Mouse (Mus musculus) limb, embryonic 13.5 days (tissue): Measurements from ENCODE around the gene Gm4305. TPM values are rescaled to one million over a fixed set of nuclear protein-coding genes. Genes with fewer than 3 reads are reported as not detected.
"Not testable (repeated sequence)": the region's sequence is repeated elsewhere in the genome, so short reads cannot be mapped to it uniquely, and the experiment has no call there.

Experiments used
- ATAC-seq: fragments of 200-750 bp; cut with Nextera tagmentation; 2 replicates; pipeline ENCODE4 v1.8.0; 2017; ENCODE audit warnings: low read depth, moderate number of reproducible peaks, moderate TSS enrichment; ENCODE audit not compliant: low FRiP score
- H3K27ac ChIP-seq: fragments of 300-500 bp; sonication (generic); 2 replicates; pipeline ENCODE4 v1.5.1; 2015; ENCODE audit warnings: inconsistent platforms, mild to moderate bottlenecking, moderate library complexity
- H3K27me3 ChIP-seq: fragments of 300-500 bp; sonication (generic); 2 replicates; pipeline ENCODE4 v1.6.1; 2015; ENCODE audit warnings: mild to moderate bottlenecking, inconsistent platforms
- H3K36me3 ChIP-seq: fragments of 300-500 bp; sonication (generic); 2 replicates; pipeline ENCODE4 v1.6.1; 2015; ENCODE audit warnings: inconsistent platforms, mild to moderate bottlenecking, moderate library complexity
- H3K4me1 ChIP-seq: fragments of 300-500 bp; sonication (generic); 2 replicates; pipeline ENCODE4 v1.6.1; 2015; ENCODE audit warnings: inconsistent platforms
- H3K4me2 ChIP-seq: fragments of 300-500 bp; sonication (generic); replicated peaks from 2 replicates; pipeline ENCODE4 v1.6.1; 2015; ENCODE audit warnings: inconsistent platforms, mild to moderate bottlenecking, moderate library complexity
- H3K4me3 ChIP-seq: fragments of 300-500 bp; sonication (generic); 2 replicates; pipeline ENCODE4 v1.5.1; 2015; ENCODE audit warnings: moderate library complexity, mild to moderate bottlenecking, inconsistent platforms
- H3K9ac ChIP-seq: fragments of 300-500 bp; sonication (generic); 2 replicates; pipeline ENCODE4 v1.6.1; 2015; ENCODE audit warnings: mild to moderate bottlenecking, inconsistent platforms
- H3K9me3 ChIP-seq: fragments of 300-500 bp; sonication (generic); 2 replicates; pipeline ENCODE4 v1.6.1; 2016; ENCODE audit warnings: inconsistent platforms
- WGBS: fragments of 180-500 bp; shearing (Covaris S2); methylation state at CpG from one replicate; pipeline ENCODE4 v1.1.7; 2015; 5-methylcytosine and 5-hydroxymethylcytosine counted together
- polyA plus RNA-seq: library from polyadenylated mRNA; unstranded; fragments of >200 nt; fragmentation: Nextera tagmentation; extraction: Ambion mirVana; gene quantifications from 2 replicates; pipeline ENCODE4 v1.2.1, GENCODE M21; 2015

Gene Gm4305
- not detected in 2 replicates for polyA plus RNA-seq

DNA sequence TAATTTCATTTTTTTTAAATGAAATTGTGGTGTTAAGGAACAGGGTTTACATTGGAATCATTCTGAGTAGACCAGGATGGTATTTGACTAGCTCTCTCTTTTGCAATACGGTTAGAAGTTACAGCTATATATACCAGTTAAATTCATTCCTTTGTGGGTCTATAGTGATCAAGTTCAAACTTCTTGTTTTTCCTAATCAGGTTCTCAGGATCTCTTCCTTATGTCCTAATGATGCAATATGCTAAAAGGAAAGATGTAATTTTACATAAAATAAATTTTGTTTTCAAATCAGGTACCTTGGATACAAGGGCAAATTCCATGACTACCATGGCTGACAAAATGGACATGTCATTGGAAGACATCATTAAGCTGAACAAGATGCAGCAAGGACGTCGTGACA lies at the start of gene Gm4305:
Gm4305 (plus strand) TSS at position 301 of the 400 bp plus-strand sequence.
- ATAC-seq, H3K9me3 ChIP-seq, H3K4me3 ChIP-seq, H3K27ac ChIP-seq, H3K27me3 ChIP-seq, H3K4me2 ChIP-seq, H3K9ac ChIP-seq, H3K4me1 ChIP-seq, H3K36me3 ChIP-seq: not testable (repeated sequence)
- WGBS: no CpG with 5 or more reads among the region's 3 CpGs

DNA sequence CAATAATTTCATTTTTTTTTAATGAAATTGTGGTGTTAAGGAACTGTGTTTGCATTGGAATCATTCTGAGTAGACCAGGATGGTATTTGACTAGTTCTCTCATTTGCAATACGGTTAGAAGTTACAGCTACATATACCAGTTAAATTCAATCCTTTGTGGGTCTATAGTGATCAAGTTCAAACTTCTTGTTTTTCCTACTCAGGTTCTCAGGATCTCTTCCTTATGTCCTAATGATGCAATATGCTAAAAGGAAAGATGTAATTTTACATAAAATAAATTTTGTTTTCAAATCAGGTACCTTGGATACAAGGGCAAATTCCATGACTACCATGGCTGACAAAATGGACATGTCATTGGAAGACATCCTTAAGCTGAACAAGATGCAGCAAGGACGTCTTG lies 15.5 kb upstream of the Gm4305 start, which contains the start of gene Gm4301:
Gm4301 (plus strand) TSS at position 301 of the 400 bp plus-strand sequence.
- H3K4me1 ChIP-seq, H3K4me3 ChIP-seq, H3K27me3 ChIP-seq, H3K4me2 ChIP-seq, H3K9me3 ChIP-seq, H3K36me3 ChIP-seq, H3K9ac ChIP-seq, H3K27ac ChIP-seq, ATAC-seq: not testable (repeated sequence)
- WGBS: no CpG with 5 or more reads among the region's 2 CpGs

DNA sequence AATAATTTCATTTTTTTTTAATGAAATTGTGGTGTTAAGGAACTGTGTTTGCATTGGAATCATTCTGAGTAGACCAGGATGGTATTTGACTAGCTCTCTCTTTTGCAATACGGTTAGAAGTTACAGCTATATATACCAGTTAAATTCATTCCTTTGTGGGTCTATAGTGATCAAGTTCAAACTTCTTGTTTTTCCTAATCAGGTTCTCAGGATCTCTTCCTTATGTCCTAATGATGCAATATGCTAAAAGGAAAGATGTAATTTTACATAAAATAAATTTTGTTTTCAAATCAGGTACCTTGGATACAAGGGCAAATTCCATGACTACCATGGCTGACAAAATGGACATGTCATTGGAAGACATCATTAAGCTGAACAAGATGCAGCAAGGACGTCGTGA lies 10.4 kb upstream of the Gm4305 start, which contains the start of gene Gm4302:
Gm4302 (plus strand) TSS at position 301 of the 400 bp plus-strand sequence.
- H3K4me2 ChIP-seq, H3K36me3 ChIP-seq, ATAC-seq, H3K27me3 ChIP-seq, H3K27ac ChIP-seq, H3K4me1 ChIP-seq, H3K9me3 ChIP-seq, H3K4me3 ChIP-seq, H3K9ac ChIP-seq: not testable (repeated sequence)
- WGBS: no CpG with 5 or more reads among the region's 3 CpGs

DNA sequence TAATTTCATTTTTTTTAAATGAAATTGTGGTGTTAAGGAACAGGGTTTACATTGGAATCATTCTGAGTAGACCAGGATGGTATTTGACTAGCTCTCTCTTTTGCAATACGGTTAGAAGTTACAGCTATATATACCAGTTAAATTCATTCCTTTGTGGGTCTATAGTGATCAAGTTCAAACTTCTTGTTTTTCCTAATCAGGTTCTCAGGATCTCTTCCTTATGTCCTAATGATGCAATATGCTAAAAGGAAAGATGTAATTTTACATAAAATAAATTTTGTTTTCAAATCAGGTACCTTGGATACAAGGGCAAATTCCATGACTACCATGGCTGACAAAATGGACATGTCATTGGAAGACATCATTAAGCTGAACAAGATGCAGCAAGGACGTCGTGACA lies 5.2 kb upstream of the Gm4305 start, which contains the start of gene Gm4303:
Gm4303 (plus strand) TSS at position 301 of the 400 bp plus-strand sequence.
- H3K9ac ChIP-seq, H3K4me1 ChIP-seq, H3K36me3 ChIP-seq, H3K27me3 ChIP-seq, H3K4me2 ChIP-seq, H3K27ac ChIP-seq, ATAC-seq, H3K4me3 ChIP-seq, H3K9me3 ChIP-seq: not testable (repeated sequence)
- no CpG with 5 or more reads among the region's 3 CpGs for WGBS

DNA sequence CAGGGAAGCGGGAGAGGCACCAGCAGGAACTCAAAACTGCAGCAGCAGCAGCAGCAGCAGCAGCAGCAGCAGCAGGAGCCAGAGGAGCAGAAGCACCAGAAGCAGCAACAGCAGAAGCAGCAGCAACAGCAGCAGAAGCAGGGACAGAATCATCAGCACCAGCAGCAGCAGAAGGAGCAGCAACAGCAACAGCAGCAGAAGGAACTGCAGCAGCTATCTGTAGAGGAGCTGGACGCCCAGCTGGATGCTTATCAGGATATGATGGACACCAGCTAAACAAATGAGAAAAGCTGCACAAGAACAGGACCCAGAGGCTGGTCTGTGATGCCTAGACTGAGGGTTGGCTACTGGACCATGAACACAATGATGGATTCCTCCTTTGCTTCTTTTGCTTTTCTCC lies 5.9 kb downstream of the Gm4305 start:
- H3K4me3 ChIP-seq: not testable (repeated sequence)

DNA sequence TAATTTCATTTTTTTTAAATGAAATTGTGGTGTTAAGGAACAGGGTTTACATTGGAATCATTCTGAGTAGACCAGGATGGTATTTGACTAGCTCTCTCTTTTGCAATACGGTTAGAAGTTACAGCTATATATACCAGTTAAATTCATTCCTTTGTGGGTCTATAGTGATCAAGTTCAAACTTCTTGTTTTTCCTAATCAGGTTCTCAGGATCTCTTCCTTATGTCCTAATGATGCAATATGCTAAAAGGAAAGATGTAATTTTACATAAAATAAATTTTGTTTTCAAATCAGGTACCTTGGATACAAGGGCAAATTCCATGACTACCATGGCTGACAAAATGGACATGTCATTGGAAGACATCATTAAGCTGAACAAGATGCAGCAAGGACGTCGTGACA lies 10.1 kb downstream of the Gm4305 start, which contains the start of gene Gm4307:
Gm4307 (plus strand) TSS at position 301 of the 400 bp plus-strand sequence.
- WGBS: no CpG with 5 or more reads among the region's 3 CpGs
- ATAC-seq, H3K27me3 ChIP-seq, H3K4me1 ChIP-seq, H3K9ac ChIP-seq, H3K4me2 ChIP-seq, H3K27ac ChIP-seq, H3K36me3 ChIP-seq, H3K4me3 ChIP-seq, H3K9me3 ChIP-seq: not testable (repeated sequence)

More for the DNA sequence above, 5.9 kb downstream of the Gm4305 start:
- not testable (repeated sequence) for H3K27ac ChIP-seq, H3K36me3 ChIP-seq, H3K9ac ChIP-seq, H3K9me3 ChIP-seq, H3K27me3 ChIP-seq, H3K4me2 ChIP-seq, ATAC-seq, H3K4me1 ChIP-seq
- 82% methylated on average over 2 of the region's 2 CpGs for WGBS

DNA sequence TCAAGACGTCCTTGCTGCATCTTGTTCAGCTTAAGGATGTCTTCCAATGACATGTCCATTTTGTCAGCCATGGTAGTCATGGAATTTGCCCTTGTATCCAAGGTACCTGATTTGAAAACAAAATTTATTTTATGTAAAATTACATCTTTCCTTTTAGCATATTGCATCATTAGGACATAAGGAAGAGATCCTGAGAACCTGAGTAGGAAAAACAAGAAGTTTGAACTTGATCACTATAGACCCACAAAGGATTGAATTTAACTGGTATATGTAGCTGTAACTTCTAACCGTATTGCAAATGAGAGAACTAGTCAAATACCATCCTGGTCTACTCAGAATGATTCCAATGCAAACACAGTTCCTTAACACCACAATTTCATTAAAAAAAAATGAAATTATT lies 31.6 kb downstream of the Gm4305 start, which contains the start of gene Gm4312:
Gm4312 (minus strand) TSS at position 101 of the 400 bp plus-strand sequence.
- WGBS: no CpG with 5 or more reads among the region's 2 CpGs
- not testable (repeated sequence) for H3K27ac ChIP-seq, H3K9me3 ChIP-seq

More for the DNA sequence above, 31.6 kb downstream of the Gm4305 start, which contains the start of gene Gm4312:
- H3K4me2 ChIP-seq, H3K4me1 ChIP-seq, H3K9ac ChIP-seq, H3K36me3 ChIP-seq, H3K4me3 ChIP-seq, ATAC-seq, H3K27me3 ChIP-seq: not testable (repeated sequence)

Other genes starting within 250 kb of the Gm4305 start
- gene Gm4301, start 15.4 kb upstream of the Gm4305 start, polyA plus RNA-seq: not detected in 2 replicates
- not detected in 2 replicates for gene Gm4302, start 10.3 kb upstream of the Gm4305 start, polyA plus RNA-seq
- not detected in 2 replicates for gene Gm4303, start 5.1 kb upstream of the Gm4305 start, polyA plus RNA-seq
- gene Gm4307, start 10.2 kb downstream of the Gm4305 start, polyA plus RNA-seq: not detected in 2 replicates
- not detected in 2 replicates for gene Gm4312, start 31.5 kb downstream of the Gm4305 start, polyA plus RNA-seq
- gene Tmtc3, start 136.3 kb downstream of the Gm4305 start, polyA plus RNA-seq: 21.4 and 22.9 TPM in 2 replicates
- 5.6 and 6.3 TPM in 2 replicates for gene Cep290, start 136.5 kb downstream of the Gm4305 start, polyA plus RNA-seq
- 7.9 and 9.0 TPM in 2 replicates for gene 4930430F08Rik, start 239.3 kb downstream of the Gm4305 start, polyA plus RNA-seq
- gene 1700017N19Rik, start 239.4 kb downstream of the Gm4305 start, polyA plus RNA-seq: not detected in 2 replicates